Mouse (Mus musculus) ES-Bruce4 (cell line): Measurements from ENCODE around the gene Lrrn4.

ENCODE experiments used
- CTCF ChIP-seq: IDR thresholded peaks from one replicate; pipeline ENCODE4 v1.8.1; 2011; ENCODE audit warnings: low read depth, low read length
- EP300 ChIP-seq: IDR thresholded peaks from 2 replicates; pipeline ENCODE4 v1.6.1; 2011; ENCODE audit warnings: low read depth, low read length; ENCODE audit not compliant: insufficient read depth
- POLR2A ChIP-seq: IDR thresholded peaks from one replicate; pipeline ENCODE4 v1.8.1; 2011; ENCODE audit warnings: low read length; ENCODE audit not compliant: insufficient read depth

DNA sequence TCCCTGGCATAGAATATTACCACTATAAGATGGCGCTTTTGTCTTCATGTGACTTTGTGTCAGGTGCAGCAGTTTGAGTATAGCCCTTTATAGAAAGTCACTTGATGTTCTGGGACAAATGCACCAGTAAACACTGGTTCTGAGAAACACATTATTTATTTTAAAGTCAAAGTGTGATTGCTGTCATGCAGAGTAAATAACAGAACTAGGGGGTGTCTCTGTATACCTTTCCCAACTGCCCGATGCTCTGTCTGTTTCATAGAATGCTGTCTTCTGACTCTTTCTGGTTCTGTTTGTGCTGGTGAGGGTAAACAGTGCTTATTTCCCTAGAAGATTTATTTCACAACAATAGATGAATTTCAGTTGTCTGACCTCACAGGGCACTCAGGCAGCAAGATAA, 17.4 kb downstream of the Lrrn4 start:
- no peak for TF ChIP-seq CTCF
- TF ChIP-seq EP300: no peak
- TF ChIP-seq POLR2A: no peak
